In genomic region chr1:192754268-192754667, GRCm38 (mm10) we compare ENCODE assay signal across 16 mouse cellular contexts.
"Had no signal": no experiment of that assay in that cellular context is flagged by ENCODE, and none has a peak within 500 bp of the region (broad histone marks: within the 10 kb centered on the region; RNA-seq: fewer than 3 reads in every experiment).

No protein-coding gene starts in this region.

- H3K4me3 ChIP-seq: liver, embryonic 15.5 days; lung, embryonic 15.5 days; midbrain, embryonic 10.5 days; midbrain, embryonic 12.5 days; myocyte; neural tube, embryonic 12.5 days had no signal

- H3K4me2 ChIP-seq: liver, embryonic 15.5 days; lung, embryonic 15.5 days; midbrain, embryonic 12.5 days had no signal

- H3K27me3 ChIP-seq: liver, embryonic 15.5 days; lung, embryonic 15.5 days; midbrain, embryonic 12.5 days; neural tube, embryonic 12.5 days had no signal

- ATAC-seq: liver, postnatal 0 days; lung, postnatal 0 days; midbrain, embryonic 16.5 days had no signal

- H3K9me3 ChIP-seq: liver, embryonic 15.5 days; lung, embryonic 15.5 days; midbrain, embryonic 10.5 days; midbrain, embryonic 12.5 days; neural tube, embryonic 12.5 days had no signal

- H3K9ac ChIP-seq: liver, embryonic 15.5 days; liver, postnatal 0 days; lung, embryonic 15.5 days; midbrain, embryonic 12.5 days; neural tube, embryonic 12.5 days had no signal

- H3K36me3 ChIP-seq: liver, embryonic 15.5 days; lung, embryonic 15.5 days; midbrain, embryonic 10.5 days; midbrain, embryonic 12.5 days; neural tube, embryonic 12.5 days had no signal

- DNase-seq: liver, postnatal 0 days; lung, adult 2 months; lung, postnatal 14 days; lung, postnatal 36 days; midbrain, embryonic 14.5 days; right cerebral cortex, postnatal 14 days; thymus, adult 2 months; thymus, postnatal 36 days had no signal

- H3K27ac ChIP-seq: liver, embryonic 15.5 days; lung, embryonic 15.5 days; midbrain, embryonic 12.5 days; neural tube, embryonic 12.5 days had no signal
